ENCODE assay signal across 26 mouse cellular contexts in the genomic region with DNA sequence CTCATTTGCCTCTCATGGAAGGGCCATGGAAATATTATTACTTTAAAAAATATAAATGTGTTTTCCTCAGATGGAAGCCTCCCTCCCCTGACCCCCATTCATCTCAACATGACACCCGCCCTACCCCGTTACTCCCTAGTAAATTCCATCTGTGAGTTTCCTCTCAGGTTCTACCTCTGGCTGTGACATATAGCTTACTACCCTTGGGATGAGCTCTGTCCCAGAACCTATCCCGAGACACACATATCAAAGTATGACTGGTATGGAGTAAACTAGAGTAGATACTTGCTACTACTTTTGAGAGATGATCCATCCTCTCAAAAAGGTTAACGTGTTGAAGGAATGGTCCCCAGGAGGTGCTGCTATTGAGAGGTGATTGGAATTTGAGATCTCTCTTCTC.
"Had no signal": no experiment of that assay in that cellular context is flagged by ENCODE, and none has a peak within 500 bp of the region (broad histone marks: within the 10 kb centered on the region; RNA-seq: fewer than 3 reads in every experiment).

No protein-coding gene starts in this region.

- H3K4me2 ChIP-seq: embryonic facial prominence, embryonic 12.5 days; embryonic facial prominence, embryonic 13.5 days; embryonic facial prominence, embryonic 15.5 days; forebrain, embryonic 12.5 days; forebrain, embryonic 13.5 days; forebrain, embryonic 15.5 days had no signal

- ATAC-seq: forebrain, embryonic 13.5 days; forebrain, embryonic 14.5 days; forebrain, embryonic 15.5 days; forebrain, embryonic 16.5 days; forebrain, postnatal 0 days had no signal

- DNase-seq: cerebellum, adult 8-10 months; cerebellum, adult 9-10 months; cerebellum, adult 9-11 months; cerebellum, postnatal 10 days; cerebellum, postnatal 14 days; cerebellum, postnatal 25 days; cerebellum, postnatal 36 days; embryo, embryonic 11 days; forebrain, postnatal 0 days; gastrocnemius, adult 2 months; gastrocnemius, postnatal 10 days; gastrocnemius, postnatal 14 days; gastrocnemius, postnatal 25 days; gastrocnemius, postnatal 36 days; heart, adult 18-20 months had no signal

- H3K4me1 ChIP-seq: embryonic facial prominence, embryonic 10.5 days; embryonic facial prominence, embryonic 12.5 days; embryonic facial prominence, embryonic 13.5 days; embryonic facial prominence, embryonic 15.5 days; forebrain, embryonic 10.5 days; forebrain, embryonic 12.5 days; forebrain, embryonic 13.5 days; forebrain, embryonic 15.5 days had no signal

- H3K9me3 ChIP-seq: embryonic facial prominence, embryonic 10.5 days; embryonic facial prominence, embryonic 12.5 days; embryonic facial prominence, embryonic 13.5 days; embryonic facial prominence, embryonic 15.5 days; forebrain, embryonic 10.5 days; forebrain, embryonic 12.5 days; forebrain, embryonic 13.5 days; forebrain, embryonic 15.5 days had no signal

- H3K4me3 ChIP-seq: embryonic facial prominence, embryonic 10.5 days; embryonic facial prominence, embryonic 12.5 days; embryonic facial prominence, embryonic 13.5 days; embryonic facial prominence, embryonic 15.5 days; erythroblast, embryonic 14.5 days; forebrain, embryonic 10.5 days; forebrain, embryonic 12.5 days; forebrain, embryonic 13.5 days; forebrain, embryonic 15.5 days; gastrocnemius, adult 2 months had no signal

- H3K27me3 ChIP-seq: embryonic facial prominence, embryonic 12.5 days; embryonic facial prominence, embryonic 13.5 days; embryonic facial prominence, embryonic 15.5 days; forebrain, embryonic 12.5 days; forebrain, embryonic 13.5 days; forebrain, embryonic 15.5 days had no signal

- H3K36me3 ChIP-seq: embryonic facial prominence, embryonic 10.5 days; embryonic facial prominence, embryonic 12.5 days; embryonic facial prominence, embryonic 13.5 days; embryonic facial prominence, embryonic 15.5 days; forebrain, embryonic 10.5 days; forebrain, embryonic 12.5 days; forebrain, embryonic 15.5 days had no signal

- H3K9ac ChIP-seq: embryonic facial prominence, embryonic 12.5 days; embryonic facial prominence, embryonic 13.5 days; embryonic facial prominence, embryonic 15.5 days; forebrain, embryonic 12.5 days; forebrain, embryonic 13.5 days; forebrain, embryonic 15.5 days; forebrain, postnatal 0 days had no signal

- H3K27ac ChIP-seq: embryonic facial prominence, embryonic 10.5 days; embryonic facial prominence, embryonic 12.5 days; embryonic facial prominence, embryonic 13.5 days; embryonic facial prominence, embryonic 15.5 days; forebrain, embryonic 10.5 days; forebrain, embryonic 12.5 days; forebrain, embryonic 13.5 days; forebrain, embryonic 15.5 days; gastrocnemius, adult 2 months had no signal
